Mouse (Mus musculus) cerebellum, postnatal 36 days (tissue): ENCODE data around the gene Tent5c.
"Not testable (repeated sequence)": the region's sequence is repeated elsewhere in the genome, so short reads cannot be mapped to it uniquely, and the experiment has no call there.

Experiments used
- DNase-seq, 2 experiments: peaks; one replicate each; pipeline ENCODE4 v3.0.0; 2021 to 2022; ENCODE audit warnings: mixed read lengths in 2 of 2

Tent5c gene

GRCm38 (mm10) chr3:100436756-100437155 lies 52.4 kb downstream of the Tent5c start:
- no peak for DNase-seq

GRCm38 (mm10) chr3:100431705-100432104 lies 57.4 kb downstream of the Tent5c start:
- DNase-seq = no peak

GRCm38 (mm10) chr3:100430731-100431130 lies 58.4 kb downstream of the Tent5c start:
- DNase-seq = no peak

GRCm38 (mm10) chr3:100430101-100430500 lies 59.0 kb downstream of the Tent5c start:
- no peak for DNase-seq

GRCm38 (mm10) chr3:100429667-100430066 lies 59.5 kb downstream of the Tent5c start:
- DNase-seq = no peak

- peak in 1 of 2 experiments; percentile 9 for DNase-seq
These were observed 61.6 kb downstream of the Tent5c start for GRCm38 (mm10) chr3:100427548-100427947.

- DNase-seq = peak; percentile 11 to 22
These were observed 66.5 kb downstream of the Tent5c start for GRCm38 (mm10) chr3:100422392-100423167.

- DNase-seq = no peak
These were observed 67.8 kb downstream of the Tent5c start for GRCm38 (mm10) chr3:100421354-100421753.

GRCm38 (mm10) chr3:100420691-100421056 lies 68.5 kb downstream of the Tent5c start:
- DNase-seq = no peak

GRCm38 (mm10) chr3:100419962-100420690 lies 69.0 kb downstream of the Tent5c start:
- DNase-seq = no peak

- no peak for DNase-seq
These were observed 70.7 kb downstream of the Tent5c start for GRCm38 (mm10) chr3:100418387-100418786.

- DNase-seq = no peak
These were observed 71.3 kb downstream of the Tent5c start for GRCm38 (mm10) chr3:100417772-100418311.

- DNase-seq = no peak
These were observed 73.5 kb downstream of the Tent5c start for GRCm38 (mm10) chr3:100415671-100416070.

- DNase-seq = not testable (repeated sequence)
These were observed 75.5 kb downstream of the Tent5c start for GRCm38 (mm10) chr3:100413586-100413985.

GRCm38 (mm10) chr3:100411945-100412344 lies 77.2 kb downstream of the Tent5c start:
- no peak for DNase-seq

GRCm38 (mm10) chr3:100409280-100409679 lies 79.8 kb downstream of the Tent5c start:
- DNase-seq = no peak

- DNase-seq = no peak
These were observed 80.6 kb downstream of the Tent5c start for GRCm38 (mm10) chr3:100408351-100409043.

- DNase-seq = peak; percentile 11 to 33
These were observed 86.5 kb downstream of the Tent5c start for GRCm38 (mm10) chr3:100402656-100403055.
